Mouse (Mus musculus) c-Kit-positive CD71-positive TER-119-negative erythroid progenitor cells, embryonic 14.5 days (primary cell): ENCODE data around the gene Galnt7.
"Not testable (repeated sequence)": the region's sequence is repeated elsewhere in the genome, so short reads cannot be mapped to it uniquely, and the experiment has no call there.

Experiments
- DNase-seq: peaks from one replicate; pipeline ENCODE4 v3.0.0-alpha.2; 2013; ENCODE audit warnings: low read depth

Gene Galnt7

DNA sequence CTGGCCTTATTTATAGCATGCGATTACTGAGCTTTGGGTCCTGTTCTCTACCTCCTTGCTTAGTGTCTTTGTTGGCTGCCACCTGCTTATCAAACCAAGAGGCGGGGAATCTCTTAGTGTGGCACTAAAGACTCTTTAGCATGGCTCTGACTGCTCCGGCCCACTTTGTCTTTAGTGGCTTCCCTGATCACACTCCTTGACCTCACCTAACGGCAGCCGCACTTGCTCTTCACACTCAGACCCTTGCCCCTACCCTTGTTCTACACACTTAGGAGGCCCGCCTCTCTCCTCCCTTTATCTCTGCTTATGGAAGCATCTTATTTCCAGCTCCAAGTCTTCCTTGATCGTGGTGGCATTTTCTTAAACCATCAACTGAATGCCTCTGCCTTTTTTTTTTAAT is 114.2 kb downstream of the Galnt7 start:
- DNase-seq: no peak

DNA sequence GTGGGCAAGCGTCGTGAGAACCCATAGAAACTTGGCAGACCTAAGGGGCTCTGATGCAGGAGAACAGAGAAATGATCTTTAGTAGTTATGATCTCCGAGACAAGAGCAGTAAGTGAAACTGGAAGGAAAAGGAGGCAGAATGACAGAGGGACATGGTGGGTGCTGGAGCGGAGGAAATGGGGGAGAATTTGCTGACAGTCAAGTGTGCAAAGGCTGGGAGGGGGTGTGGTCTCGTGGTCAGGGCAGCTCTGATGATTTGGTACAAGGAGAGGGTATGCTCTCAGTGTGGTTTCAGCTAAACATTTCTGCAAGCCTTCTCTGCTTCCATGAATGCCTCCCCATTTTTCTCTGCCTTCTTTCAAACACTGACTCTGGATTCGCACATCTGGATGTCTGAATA is 116.7 kb downstream of the Galnt7 start:
- no peak for DNase-seq

DNA sequence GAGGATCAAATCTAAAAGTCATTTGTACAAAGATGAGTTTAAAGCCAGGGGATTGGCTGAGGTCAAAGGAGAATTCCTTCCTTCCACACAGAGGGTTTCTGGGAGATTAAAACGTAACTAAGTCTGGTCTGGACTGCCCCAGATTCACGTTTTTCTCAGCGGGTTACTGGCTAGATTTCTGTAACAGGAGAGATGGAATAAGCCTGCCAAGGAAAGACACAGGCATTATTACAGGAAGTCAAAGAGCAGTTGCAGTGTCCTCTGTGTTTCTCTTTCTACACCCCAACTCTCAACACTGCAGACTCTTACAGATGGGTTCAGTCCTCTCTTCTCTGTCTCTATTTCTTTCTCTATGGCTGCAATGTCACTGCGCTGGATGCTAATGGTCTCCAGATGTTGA is 118.3 kb downstream of the Galnt7 start:
- DNase-seq: no peak

DNA sequence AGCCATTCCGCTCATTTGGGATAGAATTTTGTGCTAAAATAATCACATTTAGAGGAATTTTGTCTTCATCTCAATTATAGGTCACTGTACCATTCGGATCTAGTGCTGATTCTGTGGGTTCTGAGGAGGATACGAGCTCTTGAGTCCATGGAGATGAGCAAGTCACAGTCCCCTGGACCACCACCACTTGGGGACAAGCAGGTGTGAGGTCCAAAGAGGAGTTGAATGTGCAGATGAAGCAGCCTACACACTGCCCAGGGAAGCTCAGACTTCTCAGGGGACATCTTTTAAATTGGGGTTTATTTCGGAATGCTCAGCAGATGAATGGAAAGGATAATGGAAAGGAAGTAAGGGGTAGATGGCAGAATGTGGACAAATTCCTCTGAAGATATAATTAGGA is 119.7 kb downstream of the Galnt7 start:
- no peak for DNase-seq

DNA sequence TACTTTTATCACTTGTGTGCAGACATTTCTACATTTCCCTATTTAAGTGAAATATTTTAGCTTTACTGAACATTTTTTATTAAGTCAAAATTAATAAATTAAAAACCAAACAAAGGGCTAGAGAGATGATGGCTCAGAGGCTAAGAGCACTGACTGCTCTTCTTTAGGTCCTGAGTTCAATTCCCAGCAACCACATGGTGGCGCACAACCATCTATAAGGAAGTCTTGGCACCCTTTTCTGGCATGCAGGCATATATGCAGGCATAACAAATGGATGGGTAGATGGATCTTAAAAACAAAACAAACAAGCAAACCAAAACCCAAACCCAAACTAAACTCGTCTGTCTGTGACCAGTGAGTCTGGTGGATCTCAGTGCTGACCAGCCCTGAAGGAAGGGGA is 120.6 kb downstream of the Galnt7 start:
- no peak for DNase-seq

DNA sequence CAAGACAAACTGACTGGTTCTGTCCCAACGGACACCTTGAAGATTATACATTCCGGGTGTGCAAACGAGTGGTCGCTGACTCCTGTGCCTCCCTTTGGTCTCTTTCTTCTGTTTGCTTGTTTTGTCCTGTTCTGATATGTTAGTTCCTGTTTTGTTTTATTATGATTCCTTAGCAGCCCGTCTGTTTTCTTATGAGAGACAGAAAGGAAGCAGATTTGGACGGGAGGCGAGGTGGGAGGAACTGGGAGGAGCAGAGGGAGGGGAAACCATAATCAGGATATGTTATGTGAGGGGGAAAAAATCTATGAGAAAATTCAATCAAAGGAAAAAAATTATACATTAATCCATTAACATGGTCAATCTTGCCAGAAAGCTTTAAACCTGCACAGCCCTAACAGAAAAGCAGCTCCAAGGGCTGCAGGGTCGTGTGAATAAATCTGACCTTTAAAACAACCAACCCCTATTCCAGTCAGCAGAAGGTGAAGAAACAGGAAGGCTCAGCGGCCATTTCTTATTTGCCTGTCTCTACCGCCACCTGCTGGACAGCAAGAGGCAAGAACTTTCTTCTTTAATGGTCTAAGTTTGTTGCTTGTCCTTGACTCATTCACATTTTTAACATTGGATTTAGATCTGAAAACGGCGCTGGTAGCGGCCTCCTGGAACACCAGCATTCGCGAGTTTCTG is 122.0 kb downstream of the Galnt7 start:
- peak; percentile 78 for DNase-seq

DNA sequence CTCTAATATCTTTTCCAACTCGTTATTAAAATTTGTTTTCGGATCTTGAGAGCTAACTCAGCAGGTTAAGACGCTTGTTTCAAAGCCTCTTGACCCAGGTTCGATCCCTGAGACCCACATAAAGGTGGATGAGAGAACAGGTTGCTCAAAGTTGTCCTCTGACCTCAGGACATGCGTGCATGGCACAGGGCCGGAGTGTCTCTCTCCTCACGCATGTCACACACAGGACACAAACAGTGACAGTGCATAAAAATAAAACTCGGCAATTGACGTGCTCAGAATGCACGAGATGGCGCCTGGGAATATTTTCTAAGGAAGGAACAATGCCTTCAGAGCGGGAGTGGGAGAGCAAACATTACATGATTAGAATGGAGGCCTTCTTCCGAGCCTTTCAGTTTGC is 122.6 kb downstream of the Galnt7 start:
- no peak for DNase-seq

DNA sequence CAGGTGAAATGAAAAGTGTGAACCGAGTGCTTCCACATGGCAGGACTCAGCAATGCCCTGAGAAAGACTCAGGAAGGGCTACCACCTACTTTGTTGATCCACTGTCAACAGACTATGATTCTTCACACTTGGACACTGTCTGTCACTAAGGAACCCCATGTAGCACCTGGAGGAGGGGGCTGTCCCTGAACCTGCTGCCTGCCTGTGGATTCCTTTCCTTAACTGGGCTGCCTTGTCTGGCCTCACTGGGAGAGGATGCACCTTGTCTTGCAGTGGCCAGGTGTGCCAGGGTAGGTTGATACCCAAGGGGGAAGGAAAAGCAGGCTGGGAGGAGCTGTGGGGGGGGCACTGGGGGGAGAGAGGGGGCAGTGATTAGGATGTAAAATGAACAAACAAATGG is 124.8 kb downstream of the Galnt7 start:
- no peak for DNase-seq

DNA sequence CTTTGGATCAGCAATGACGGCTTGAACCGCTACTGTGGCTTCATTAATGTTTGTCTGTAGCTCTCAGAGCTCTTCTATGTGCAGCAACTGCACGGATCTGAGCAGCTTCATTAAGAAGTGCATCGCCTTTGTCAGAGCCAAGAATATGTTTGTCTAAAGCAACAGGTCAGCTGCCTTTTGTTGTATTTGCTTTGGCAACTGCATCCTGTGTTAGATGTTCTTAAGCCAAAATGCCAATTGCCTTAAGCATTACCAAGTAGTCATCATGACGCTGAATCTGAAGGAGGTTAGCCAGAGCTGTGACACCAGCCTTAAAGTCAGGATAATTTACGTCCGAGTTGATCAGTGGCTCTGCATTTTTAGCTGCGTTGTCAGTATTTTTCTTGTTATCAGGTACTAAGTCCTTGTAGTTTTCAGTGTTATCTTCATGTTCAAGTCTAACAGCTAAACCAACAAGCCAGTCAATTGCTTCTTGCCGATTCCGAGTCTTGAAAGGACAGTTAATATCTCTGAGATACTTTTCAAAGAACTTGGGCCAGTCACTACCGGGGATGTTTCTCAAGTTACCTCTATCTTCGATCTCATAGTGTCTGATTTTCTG is 132.5 kb downstream of the Galnt7 start:
- peak; percentile 61 for DNase-seq

DNA sequence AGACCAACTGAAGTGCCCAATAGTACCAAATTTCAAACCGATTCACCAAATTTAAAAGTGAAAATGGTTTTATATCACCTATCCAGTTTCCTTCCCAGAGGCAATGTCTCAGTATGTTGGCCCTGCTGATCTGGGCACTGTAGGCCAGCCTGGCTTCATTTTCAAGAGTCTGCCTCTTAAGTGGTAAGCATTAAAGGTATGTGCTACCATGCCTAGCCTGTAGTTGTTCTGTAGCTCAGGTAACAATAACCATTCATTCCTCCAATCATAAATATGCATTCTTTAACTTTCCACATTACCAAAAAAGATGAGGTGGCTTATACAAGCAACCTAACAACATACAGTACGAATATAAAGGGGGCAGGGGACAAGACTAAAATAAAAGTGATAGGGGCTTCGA is 135.1 kb downstream of the Galnt7 start:
- DNase-seq: no peak

DNA sequence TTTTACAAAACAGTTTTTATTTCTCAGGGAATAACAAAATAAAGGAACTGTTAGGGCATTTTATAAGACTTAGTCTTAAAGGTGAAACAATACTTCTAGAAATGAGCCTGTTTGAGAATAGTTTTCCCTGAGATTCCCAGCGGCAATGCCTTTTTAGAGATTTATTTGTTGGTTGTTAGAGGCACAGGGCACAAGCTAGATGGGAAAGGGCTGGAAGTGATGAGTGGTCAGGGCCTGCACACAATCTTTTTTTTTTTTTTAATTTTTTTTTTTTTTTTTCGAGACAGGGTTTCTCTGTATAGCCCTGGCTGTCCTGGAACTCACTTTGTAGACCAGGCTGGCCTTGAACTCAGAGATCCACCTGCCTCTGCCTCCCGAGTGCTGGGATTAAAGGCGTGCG is 136.1 kb downstream of the Galnt7 start:
- DNase-seq: not testable (repeated sequence)

DNA sequence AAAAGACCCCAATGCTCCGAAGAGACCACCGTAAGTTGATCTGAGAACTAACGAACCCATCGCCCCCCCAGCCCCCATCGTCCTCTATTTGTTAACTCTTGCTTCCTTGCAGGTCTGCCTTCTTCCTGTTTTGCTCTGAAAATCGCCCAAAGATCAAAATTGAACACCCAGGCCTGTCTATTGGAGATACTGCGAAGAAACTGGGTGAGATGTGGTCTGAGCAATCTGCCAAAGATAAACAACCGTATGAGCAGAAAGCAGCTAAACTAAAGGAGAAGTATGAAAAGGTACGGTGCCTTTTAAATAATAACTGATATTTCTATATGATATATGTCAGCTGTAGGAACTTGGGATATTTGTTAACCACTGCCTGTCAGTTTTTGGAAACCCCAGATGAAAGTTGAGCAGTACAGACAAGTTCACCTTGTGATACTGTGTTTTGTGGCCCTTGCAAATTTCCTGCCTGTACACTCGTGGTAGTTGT is 139.6 kb downstream of the Galnt7 start:
- DNase-seq: not testable (repeated sequence)

DNA sequence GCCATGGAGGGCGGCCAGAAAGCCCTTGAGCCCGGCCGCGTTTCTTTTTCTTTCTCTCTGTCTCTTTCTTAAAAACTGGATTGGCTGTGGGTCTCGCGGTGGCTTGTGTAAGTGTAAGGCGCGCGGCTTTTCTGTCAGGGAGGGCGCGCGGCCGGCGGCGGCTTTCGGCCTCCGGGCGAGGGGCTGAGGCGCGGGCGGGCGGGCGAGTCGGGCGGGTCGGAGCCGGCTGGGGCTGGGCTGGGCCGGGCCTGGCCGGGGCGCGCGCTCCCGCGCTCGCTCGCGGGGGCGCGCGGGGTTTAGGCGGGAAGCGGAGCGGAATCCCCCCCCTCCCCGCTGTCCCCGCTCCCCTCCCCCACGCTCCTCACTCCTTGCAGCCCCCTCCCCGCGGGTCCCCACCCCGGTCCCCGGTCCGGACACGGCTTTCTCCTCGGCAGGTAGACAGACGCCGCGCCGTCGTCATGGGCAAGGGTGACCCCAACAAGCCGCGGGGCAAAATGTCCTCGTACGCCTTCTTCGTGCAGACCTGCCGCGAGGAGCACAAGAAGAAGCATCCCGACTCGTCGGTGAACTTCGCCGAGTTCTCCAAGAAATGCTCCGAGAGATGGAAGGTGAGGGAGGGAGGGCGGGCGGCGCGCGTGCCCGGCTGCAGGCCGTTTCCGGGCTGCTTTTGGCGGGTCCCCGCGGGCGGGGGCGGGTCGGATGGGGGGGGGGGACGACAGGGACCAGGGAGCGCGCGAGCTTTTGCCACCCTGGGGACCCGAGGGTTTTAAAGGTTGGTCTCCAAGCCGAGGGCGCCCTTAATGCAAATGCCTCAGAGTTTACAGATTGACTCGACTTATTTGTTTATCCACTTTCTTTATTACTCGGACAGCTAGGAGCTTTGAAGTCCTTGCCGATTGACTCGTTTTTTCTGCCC is 140.4 kb downstream of the Galnt7 start:
- DNase-seq: no peak

DNA sequence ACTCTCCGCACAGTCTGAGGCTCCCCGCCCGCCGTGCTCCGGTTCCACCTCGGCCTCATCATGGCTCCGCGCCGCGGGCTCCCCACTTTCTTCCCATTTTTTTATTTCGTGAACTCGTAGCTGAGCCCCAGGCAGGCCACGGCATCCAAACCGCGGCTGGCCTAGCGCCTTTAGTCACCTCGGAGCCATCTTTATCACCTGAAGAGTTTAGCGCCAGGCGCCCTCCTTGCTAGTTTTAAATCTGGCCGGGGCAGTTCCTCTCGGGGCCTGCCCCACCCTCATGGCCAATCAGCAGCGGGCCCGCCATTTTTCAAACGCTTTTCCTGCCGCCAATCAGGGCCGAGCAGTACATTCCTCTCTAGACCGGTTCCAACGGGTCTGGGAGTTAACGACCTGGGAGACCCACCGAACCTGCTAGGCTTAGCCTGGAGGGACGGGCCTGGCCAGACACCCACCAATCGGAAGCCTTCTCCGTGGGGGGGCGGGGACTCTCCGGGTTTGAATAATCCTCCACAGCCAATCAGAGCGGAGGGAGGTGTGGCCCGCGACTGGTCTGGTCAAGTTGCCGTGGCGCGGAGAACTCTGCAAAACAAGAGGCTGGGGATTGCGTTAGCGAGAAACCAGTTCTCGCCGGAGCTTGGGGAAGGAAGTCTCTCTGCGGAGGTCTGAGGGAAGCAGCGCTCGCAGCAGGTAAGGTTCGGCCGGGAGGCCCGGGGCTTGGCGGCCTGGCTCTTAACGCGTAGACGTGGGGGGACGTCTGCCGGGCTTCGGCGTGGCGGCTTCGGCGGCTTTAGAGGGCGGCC is 141.3 kb downstream of the Galnt7 start, which contains the start of gene Hmgb2:
Hmgb2 (plus strand) TSS at position 592 of the 803 bp plus-strand sequence.
- DNase-seq: peak; percentile 99

DNA sequence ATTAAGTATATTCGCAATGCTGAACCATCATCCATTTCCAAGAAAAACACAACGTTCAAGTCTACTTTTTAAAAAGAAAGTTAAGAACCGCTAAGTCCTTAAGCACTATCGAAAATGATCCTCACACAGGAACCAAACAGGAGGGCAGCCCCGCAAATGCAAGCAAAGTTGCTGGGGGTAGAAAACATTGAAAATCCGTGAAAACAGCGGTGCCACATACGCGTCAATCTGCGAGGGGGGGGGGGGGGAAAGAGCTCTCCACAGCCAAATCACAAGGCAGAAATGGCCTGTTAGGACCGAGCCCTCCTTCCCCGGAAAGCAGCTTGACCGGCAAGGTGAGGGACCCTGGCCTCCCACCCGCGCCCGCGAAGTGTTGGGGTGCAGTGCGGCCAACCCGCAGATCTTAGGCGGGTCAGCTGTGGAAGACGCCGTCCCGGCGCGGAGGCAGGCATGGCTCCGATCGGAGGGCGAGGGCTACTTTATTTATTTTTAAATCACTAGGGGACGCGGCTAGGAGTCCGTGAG is 142.0 kb downstream of the Galnt7 start:
- DNase-seq: no peak

DNA sequence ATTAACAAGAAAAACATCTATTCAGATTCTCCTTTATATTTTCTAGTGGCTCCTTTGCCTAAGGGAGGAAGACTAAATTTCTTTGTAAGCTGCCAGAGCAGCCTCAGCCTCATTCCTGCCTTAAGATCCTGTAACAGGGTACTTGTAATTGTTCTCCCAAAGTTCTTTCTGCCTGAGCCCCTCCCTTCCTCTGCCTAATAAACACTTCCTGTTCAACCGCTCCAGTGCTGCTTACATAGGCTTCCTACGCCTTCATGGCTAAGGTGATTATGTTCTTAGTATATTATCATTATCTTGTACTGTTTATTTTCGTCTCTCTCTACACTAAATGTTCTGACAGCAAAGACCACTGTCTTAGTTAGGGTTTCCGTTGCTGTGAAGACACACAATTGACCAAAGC is 144.2 kb downstream of the Galnt7 start:
- DNase-seq: no peak

DNA sequence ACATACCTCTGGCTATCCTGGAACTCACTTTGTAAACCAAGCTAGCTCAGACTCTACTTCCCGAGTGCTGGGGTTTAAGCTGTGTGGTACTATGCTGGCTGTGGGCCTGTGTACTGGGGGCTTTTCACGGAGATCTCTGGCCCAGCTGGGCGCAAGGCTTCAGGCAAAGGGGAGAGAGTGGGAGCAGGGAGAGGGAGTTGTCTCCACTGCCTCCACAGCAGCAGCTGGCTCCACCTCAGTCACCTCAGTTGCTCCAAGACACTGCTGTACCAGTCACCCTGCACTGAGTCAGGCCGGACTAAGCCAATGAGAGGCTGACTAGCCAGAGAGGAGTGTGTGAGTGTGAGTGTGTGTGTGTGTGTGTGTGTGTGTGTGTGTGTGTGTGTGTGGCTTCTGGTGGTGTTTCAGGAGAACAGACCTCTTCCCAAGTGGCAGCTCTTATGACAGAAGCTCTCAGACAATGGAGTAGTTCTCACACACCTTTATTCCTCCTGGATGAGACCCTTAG is 145.2 kb downstream of the Galnt7 start:
- no peak for DNase-seq

DNA sequence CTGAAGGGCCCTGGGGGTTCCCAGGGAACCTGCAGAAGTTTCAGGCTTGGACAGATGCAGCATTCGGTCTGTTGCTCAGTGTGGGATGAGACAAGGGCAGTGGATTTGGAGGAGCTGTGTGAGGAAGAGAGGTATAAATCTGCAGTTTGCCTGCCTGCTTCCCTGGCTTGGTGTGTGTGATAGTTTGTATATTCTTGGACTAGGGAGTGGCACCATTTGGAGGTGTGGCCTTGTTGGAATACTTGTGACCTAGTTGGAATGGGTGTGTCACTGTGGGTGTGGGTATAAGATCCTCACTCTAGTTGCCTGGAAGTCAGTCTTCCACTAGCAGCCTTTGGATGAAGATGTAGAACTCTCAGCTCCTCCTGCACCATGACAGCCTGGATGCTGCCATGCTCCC is 147.3 kb downstream of the Galnt7 start:
- not testable (repeated sequence) for DNase-seq

DNA sequence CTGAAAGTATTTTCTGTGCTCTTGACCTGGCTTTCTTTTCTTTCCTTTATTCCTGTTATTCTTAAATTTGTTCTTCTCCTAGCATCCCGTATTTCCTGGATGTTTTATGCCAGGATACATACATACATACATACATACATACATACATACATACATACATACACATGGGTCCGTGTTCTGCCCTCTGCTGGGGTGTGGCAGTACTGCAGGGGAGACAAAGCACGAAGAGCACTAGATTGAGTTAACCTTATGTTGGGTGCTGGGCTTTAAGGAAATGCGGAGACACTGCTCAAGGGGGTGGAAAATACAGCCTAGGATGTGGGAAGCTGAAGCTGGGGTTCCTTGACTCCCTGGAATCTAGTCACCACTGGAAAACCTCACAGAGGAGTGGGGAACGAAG is 149.2 kb downstream of the Galnt7 start:
- DNase-seq: peak; percentile 69

DNA sequence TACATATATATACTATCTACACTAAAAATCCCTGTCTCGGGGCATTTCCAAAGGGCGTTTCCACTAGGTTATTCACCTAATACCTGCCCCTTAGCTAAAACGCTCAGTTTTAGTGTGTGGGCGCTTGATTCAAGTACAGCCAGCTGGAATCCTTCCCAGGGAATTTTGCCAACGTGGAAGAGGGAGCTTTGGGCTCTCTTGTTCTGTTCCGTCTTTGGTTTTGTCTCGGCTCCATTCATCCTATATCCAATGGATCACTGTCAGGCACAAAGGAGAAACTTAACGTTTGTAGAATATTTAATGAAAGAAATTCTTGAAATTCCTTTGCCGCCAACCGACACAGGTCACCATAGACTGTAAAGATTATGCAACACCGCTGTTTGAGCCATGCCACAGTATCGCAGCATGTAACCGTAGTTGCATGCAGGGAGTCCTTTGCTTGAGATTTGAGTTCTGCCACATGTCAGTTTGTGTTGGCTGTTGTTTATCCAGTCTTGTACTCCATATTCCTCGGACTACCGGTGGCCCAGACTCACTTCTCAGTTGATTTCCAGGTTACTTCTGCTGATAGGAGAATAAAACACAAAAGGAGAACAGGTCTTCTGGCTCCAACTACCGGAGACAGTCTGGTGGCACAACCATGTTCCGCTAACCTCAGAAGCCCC is 153.9 kb downstream of the Galnt7 start:
- no peak for DNase-seq

DNA sequence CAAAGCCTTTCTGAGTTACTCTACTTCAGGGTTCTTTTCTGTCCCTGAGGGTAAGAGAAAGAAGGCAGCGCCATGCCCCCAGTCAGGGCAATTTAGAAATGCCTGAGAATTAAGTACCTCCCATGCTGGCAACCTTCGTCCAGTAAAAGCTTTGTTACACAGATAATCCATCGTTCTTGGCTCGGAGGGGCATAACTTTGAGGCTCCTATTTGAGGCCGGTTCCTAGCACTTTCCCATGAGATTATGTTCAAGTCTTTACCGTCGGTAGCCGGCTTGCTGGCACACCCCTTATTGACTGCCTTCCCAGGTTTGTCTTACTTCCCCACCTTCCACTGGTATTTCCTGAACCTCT is 154.4 kb downstream of the Galnt7 start:
- DNase-seq: no peak
